Mouse (Mus musculus) frontal cortex, postnatal 10 days (tissue): ENCODE data around the gene Slc25a44.

Experiments
- DNase-seq, 2 experiments: peaks; one replicate each; pipeline ENCODE4 v3.0.0; 2022; ENCODE audit warnings: low spot score in 2 of 2, mixed read lengths in 1 of 2

Gene Slc25a44

GRCm38 (mm10) chr3:88424605-88425329, at the start of gene Slc25a44:
Slc25a44 (minus strand) TSS chr3:88425139.
- peak; percentile 91 to 92 for DNase-seq

- DNase-seq = no peak
Measured at GRCm38 (mm10) chr3:88473571-88473970, 48.6 kb upstream of the Slc25a44 start.

GRCm38 (mm10) chr3:88473020-88473419, 48.1 kb upstream of the Slc25a44 start:
- no peak for DNase-seq

- DNase-seq = no peak
Measured at GRCm38 (mm10) chr3:88470943-88471479, 46.1 kb upstream of the Slc25a44 start.

- DNase-seq = no peak
Measured at GRCm38 (mm10) chr3:88469466-88469865, 44.5 kb upstream of the Slc25a44 start.

DNA sequence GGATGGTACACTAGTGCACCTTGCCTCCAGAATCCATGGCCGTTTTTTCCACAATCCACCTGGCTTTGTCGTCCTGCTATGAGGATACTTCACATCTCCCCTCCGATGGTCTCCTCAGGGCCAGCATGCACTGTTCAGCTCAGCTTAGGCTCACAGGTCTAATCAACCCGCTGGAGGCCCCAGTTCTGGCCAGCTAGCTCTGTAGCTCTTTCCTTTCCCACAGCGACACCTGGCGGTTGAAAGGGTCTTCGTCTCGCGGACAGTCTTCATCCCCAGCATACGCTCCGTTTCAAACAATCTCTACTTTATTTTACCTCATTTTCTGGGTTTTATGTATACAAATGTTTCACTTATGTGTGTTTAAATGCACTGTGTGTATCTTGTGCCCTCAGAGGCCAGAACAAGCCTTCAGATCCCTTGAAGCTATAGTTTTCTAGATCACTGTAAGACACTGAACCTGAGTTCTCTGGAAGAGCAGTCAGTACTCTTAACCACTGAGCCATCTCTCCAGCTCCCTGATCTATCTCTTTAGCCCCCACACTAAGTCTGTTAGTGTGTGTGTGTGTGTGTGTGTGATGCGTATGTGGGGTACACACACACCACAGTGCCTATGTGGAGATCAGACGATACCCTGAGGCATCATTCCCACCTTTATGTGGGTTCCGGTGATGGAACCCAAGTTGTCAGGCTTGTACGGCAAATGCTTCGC, 42.3 kb upstream of the Slc25a44 start:
- DNase-seq = peak in 1 of 2 experiments; percentile 86

GRCm38 (mm10) chr3:88465127-88465526, 40.2 kb upstream of the Slc25a44 start:
- no peak for DNase-seq

DNA sequence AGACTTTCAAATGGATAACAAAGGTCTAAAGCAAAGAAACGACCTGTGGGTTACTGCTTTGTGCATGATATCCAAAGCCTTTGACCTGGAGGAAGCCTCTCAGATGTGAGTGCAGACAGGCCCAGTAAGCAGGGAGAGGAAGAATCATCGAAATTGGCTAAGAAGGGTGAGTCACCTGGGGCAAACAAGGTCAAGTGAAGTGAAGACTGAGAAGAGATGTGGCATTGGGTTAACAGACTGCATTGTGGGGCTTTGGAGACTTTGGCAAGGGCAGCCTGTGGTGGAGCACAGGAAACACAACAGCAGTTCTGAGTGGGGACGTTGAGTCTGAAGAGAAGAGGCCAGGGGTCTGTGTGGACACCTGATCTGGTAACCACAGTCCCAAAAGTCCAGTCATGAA, 39.5 kb upstream of the Slc25a44 start:
- no peak for DNase-seq

DNA sequence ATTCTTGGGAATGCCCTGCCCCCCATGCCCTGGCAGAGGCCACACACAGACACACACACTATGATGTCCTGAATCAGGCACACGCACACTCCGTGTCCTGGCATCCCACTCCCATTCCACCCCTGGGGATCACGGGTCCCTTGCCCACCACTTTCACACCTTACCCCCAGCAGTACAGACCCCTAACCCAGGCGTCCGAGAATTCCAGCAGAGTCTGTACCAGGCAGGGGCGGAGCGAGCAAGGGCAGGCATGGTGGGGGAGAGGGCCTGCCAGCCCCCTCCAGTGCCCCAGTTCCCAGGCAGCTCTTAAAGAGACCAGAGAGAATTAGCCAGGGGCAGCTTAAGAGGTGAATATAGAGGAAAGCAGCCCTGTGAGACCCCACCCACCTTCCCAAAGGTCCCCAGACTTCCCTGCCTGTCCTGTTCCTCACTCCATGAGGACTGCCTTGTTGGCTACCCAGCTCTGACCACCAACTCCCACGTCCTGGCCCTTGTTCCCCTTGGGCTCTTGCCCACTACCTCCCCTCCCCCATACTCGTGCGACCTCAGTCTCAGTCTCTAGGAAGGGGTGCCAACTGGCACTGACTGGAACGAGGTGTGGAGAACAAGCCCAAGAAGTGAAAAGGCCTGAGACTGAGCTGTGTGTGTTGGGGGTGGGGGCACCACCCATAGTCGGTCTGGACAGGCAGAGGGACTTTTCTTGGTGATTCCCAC, 36.2 kb upstream of the Slc25a44 start, which contains the start of gene Sema4a:
Gene Sema4a, minus strand, starts transcription at position 200 of the 714 bp plus-strand sequence.
- DNase-seq = peak in 1 of 2 experiments; percentile 68

DNA sequence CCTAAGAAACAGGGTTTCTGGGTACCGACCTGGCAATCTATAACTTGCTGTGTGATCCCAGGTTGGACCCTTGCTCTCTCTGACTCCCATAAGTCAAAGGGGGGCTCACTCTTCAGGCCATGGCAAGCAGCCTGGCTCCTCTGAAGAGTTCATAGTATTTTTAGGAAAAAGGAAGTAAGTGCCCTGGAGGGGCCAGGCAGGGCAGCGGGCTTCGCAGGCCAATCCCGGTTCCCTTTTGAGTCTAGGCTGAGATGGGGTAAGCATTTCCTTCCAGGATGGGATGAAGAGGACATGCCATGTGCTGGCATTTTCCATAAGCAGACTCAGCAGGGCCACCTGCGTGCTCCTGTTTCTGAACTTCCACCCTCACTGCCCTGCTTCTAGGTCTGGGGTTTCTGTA, 35.1 kb upstream of the Slc25a44 start:
- DNase-seq = no peak

GRCm38 (mm10) chr3:88458778-88459219, 33.9 kb upstream of the Slc25a44 start:
- DNase-seq = no peak

GRCm38 (mm10) chr3:88456746-88457532, 32.0 kb upstream of the Slc25a44 start:
- DNase-seq = no peak

DNA sequence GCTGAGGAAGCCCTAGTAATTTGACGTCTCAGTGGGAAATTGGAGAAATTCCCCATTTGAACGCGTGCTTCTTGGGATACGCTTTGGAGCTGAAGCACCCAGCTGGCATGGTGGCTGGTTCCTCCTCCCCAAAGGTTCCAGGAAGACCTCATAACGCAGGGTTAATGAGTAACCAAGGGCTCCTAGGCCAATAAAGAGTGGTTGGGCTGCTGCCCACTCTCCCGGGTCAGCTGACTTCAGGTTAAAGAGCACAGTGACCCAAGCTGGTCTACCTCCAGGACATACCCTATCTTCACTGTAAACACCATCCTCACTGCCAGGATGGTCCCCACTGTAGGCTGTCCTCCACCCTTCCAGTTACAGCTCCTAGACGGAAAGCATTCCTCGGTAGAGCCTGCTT, 31.4 kb upstream of the Slc25a44 start:
- no peak for DNase-seq

DNA sequence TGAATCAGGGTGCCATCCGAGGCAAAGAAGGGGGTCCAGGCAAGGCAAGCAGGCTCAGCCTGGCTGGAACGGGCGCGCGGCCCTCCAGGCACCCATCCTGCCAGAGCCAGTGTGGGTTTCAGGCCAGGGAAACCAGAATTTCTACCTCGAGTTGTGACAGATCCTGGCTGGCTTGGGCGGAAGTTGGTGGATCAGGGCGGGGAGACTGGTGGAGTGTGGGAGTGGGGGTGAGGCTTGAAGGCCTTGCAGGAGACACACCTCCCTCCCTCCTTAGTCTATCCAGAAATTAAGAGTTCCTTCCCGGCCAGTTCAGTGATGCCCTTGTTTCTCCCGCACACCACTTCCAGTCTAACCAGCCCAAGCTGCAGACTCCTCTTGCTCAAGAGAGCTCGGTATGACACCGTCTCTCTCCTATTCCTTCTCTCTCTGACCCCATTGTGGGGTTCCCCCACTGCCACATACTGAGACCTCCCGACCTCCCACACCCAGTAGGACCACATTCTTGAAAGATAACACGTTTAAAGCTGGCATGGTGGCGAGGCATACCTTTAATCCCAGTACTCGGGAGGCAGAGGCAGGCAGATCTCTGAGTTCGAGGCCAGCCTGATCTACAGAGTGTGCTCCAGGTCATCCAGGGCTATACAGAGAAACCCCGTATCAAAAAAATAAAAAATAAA, 30.8 kb upstream of the Slc25a44 start:
- no peak for DNase-seq

- DNase-seq = no peak
Measured at GRCm38 (mm10) chr3:88454762-88455587, 30.0 kb upstream of the Slc25a44 start.

- no peak for DNase-seq
Measured at GRCm38 (mm10) chr3:88453986-88454385, 29.0 kb upstream of the Slc25a44 start.

DNA sequence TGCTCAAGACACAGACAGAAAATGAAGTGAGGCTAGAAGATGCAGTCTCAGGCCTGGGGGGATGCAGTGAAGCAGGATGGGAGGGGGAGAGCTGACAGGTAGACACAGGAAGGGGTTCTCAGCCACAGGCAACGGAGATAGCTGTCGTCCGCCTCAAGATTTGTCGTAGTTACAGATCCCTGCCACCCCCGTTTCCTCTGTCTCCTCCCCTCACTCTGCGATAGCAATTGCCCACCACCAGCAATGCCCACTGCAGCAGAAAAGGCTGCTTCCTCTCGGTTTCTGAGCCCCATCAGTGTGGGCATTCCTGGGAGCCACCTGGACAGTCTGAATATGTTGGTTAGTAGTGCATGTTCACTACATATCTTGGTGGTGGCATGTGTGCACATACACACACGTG, 28.4 kb upstream of the Slc25a44 start:
- DNase-seq = no peak

DNA sequence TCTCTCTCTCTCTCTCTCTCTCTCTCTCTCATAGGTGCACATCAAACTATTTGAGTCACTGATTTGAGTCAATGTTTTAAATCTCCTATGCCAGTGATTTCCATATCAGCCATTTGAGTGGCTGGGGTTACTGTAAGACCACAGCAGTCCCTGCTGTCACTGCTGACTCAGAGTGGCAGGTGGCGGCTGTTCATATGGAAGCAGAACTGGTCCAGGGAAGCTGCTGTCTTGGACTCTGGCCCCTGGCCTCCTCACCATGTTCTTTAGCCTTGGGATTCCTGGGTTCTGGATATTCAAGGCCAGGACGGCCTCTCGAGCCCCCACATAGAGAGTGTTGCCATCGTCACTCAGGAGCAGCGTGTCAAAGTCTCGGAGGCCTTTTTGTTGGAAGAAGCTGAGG, 27.8 kb upstream of the Slc25a44 start:
- no peak for DNase-seq

DNA sequence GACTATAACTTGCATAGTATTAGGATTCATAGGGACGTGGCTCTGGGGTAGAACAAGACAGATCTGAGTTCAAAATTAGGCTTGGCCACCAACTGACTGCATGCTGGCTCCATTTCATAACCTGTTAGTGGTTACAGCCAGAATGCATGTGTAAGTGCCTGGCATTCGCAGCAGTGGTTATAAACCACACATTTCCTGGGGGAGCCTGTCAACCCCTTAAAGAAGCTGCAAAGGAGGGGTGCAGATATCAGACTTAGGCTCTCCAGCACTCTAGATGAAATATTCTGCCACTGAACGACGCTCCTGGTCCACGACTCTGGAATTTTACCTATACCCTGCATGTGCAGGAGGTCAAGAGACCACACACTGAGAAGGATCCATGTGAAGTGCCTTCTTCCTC, 27.3 kb upstream of the Slc25a44 start:
- DNase-seq = no peak
